Mouse (Mus musculus): Measurements from ENCODE around the gene Eapp. TPM values are rescaled to one million over a fixed set of nuclear protein-coding genes. Genes with fewer than 3 reads are reported as not detected.
A peak's percentile ranks its signal among the peaks of the same experiment; 100 is the strongest.

The Eapp gene
- polyA plus RNA-seq, 1 experiment from 2014 or later: 75.9 TPM

GRCm38 (mm10) chr12:54644947-54645346 lies 50.8 kb downstream of the Eapp start:
- WGBS: 77% methylated on average over 2 of the region's 2 CpGs
- Histone ChIP-seq H3K36me3 (peaks cover 47% of the 10 kb centered on the region), H3K4me1 (replicated peaks) (no peaks in the 10 kb centered on the region), H3K27me3 (ENCODE audit: insufficient read depth, poor library complexity, severe bottlenecking) (no peaks in the 10 kb centered on the region), H3K27ac (no peak overlapping the region), H3K4me3 (no peak overlapping the region), H3K9me3 (no peaks in the 10 kb centered on the region)
- DNase-seq (ENCODE audit: low spot score): no peak

DNA sequence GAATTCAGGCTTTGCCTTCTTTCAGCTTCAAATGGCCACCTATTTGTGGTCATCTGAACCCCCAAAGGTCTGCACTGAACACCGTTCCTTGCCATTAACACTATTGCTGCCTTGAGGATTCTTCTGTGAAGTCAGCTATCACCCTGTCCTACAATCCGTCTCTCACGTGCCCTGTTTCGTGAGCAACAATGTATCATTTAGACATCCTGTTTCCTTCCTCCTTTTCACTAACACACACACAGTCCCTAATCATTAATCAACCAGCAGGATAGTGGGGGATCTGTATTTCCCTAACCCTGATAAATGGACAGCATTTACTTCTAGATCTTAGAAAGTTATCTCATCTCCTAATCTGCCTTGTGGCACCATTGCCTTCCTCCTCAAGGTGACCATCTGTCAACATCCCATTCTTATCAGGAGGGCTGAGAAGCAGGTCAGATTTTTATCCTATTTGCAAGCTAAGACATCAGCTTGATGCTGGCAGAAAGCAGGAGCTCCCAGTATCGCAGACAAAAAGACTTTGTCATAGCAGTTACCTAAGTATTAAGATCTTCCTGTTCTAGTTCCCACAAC lies 52.3 kb downstream of the Eapp start:
- no peak for DNase-seq (ENCODE audit: low spot score)
- H3K9me3 ChIP-seq: no peaks in the 10 kb centered on the region
- 87% methylated on average over 5 of the region's 5 CpGs for WGBS
- no peak overlapping the region for H3K27ac ChIP-seq
- no peak overlapping the region for H3K4me3 ChIP-seq
- H3K36me3 ChIP-seq: peaks cover 37% of the 10 kb centered on the region
- H3K27me3 ChIP-seq (ENCODE audit: insufficient read depth, poor library complexity, severe bottlenecking): no peaks in the 10 kb centered on the region
- no peaks in the 10 kb centered on the region for H3K4me1 ChIP-seq (replicated peaks)

DNA sequence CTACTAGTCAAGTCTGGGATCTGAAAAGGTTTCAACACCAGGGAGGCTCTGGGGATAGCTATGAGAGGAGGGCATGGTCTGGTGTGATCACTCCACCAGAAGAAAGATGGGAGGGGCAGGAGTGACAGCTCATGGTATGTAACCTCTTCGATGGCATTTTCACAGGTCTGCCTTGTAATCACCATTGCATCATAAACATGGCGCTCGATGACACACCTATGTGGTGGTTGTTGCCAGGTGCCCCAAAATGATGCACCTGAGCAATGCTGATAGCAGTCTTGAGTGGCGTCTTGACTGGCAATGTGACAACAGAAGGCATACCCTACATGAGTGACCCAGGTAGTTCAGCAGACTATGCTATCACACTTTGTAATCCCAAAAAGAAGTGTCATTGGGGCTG lies 54.3 kb downstream of the Eapp start:
- H3K27me3 ChIP-seq (ENCODE audit: insufficient read depth, poor library complexity, severe bottlenecking): no peaks in the 10 kb centered on the region
- H3K36me3 ChIP-seq: peaks cover 17% of the 10 kb centered on the region
- WGBS: 93% methylated on average over 4 of the region's 4 CpGs
- no peaks in the 10 kb centered on the region for H3K9me3 ChIP-seq
- H3K27ac ChIP-seq: no peak overlapping the region
- H3K4me1 ChIP-seq (replicated peaks): no peaks in the 10 kb centered on the region
- no peak for DNase-seq (ENCODE audit: low spot score)
- H3K4me3 ChIP-seq: no peak overlapping the region

DNA sequence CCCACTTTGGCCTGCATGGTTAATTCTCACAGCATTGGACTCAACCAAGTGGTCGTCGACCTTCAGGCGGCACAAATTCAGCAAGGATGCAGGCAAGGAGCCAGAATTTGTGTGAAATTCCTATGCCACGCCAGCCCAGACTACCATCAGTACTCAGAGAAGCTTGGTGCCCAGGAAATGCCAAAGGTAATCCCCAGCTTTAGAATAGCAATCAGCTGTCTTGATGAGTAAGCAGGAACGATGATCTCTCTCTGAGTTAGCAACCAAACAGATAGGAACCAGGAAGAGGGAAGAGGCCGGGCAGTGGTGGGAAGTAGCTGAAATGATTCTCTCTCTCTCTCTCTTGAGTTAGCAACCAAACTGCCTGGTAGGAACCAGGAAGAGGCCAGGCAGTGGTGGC lies 55.4 kb downstream of the Eapp start:
- no peaks in the 10 kb centered on the region for H3K4me1 ChIP-seq (replicated peaks)
- no peak overlapping the region for H3K4me3 ChIP-seq
- H3K27me3 ChIP-seq (ENCODE audit: insufficient read depth, poor library complexity, severe bottlenecking): no peaks in the 10 kb centered on the region
- no peak overlapping the region for H3K27ac ChIP-seq
- DNase-seq (ENCODE audit: low spot score): no peak
- H3K36me3 ChIP-seq: peaks cover 6% of the 10 kb centered on the region
- 90% methylated on average over 6 of the region's 6 CpGs for WGBS
- H3K9me3 ChIP-seq: no peaks in the 10 kb centered on the region

GRCm38 (mm10) chr12:54637033-54637432 lies 58.7 kb downstream of the Eapp start:
- no peaks in the 10 kb centered on the region for H3K4me1 ChIP-seq (replicated peaks)
- WGBS: 88% methylated on average over 1 of the region's 1 CpGs

GRCm38 (mm10) chr12:54632141-54632540 lies 63.6 kb downstream of the Eapp start:
- Histone ChIP-seq H3K27ac (no peak overlapping the region), H3K9me3 (no peaks in the 10 kb centered on the region), H3K4me1 (replicated peaks) (no peaks in the 10 kb centered on the region), H3K36me3 (no peaks in the 10 kb centered on the region), H3K4me3 (no peak overlapping the region), H3K27me3 (ENCODE audit: insufficient read depth, poor library complexity, severe bottlenecking) (no peaks in the 10 kb centered on the region)
- DNase-seq (ENCODE audit: low spot score): no peak
- WGBS: 79% methylated on average over 2 of the region's 2 CpGs

More at GRCm38 (mm10) chr12:54637033-54637432, 58.7 kb downstream of the Eapp start:
- no peak overlapping the region for H3K4me3 ChIP-seq
- no peaks in the 10 kb centered on the region for H3K36me3 ChIP-seq
- no peak overlapping the region for H3K27ac ChIP-seq
- H3K27me3 ChIP-seq (ENCODE audit: insufficient read depth, poor library complexity, severe bottlenecking): no peaks in the 10 kb centered on the region
- no peak for DNase-seq (ENCODE audit: low spot score)
- no peaks in the 10 kb centered on the region for H3K9me3 ChIP-seq

DNA sequence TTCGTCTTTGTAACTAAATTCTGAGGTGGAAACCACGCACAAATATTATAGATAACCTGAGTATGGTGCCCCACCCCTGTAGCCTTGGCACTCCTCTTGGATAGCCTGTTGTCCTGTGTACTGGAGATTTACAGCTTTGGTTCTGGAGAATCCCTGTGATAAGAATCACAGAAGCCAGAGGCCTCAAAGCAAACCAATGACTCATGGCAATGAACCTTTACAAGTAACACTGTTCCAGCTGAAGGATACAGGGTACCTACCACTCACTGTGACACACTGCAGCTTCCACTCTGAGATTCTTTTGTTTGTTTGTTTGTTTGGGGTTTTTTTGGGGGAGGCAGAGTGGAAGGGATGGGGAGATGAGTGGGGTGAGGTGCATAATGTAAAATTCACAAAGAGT lies 73.8 kb downstream of the Eapp start:
- 85% methylated on average over 2 of the region's 2 CpGs for WGBS

More for the DNA sequence above, 73.8 kb downstream of the Eapp start:
- H3K4me3 ChIP-seq: no peak overlapping the region
- H3K27ac ChIP-seq: no peak overlapping the region
- no peaks in the 10 kb centered on the region for H3K27me3 ChIP-seq (ENCODE audit: insufficient read depth, poor library complexity, severe bottlenecking)
- H3K9me3 ChIP-seq: no peaks in the 10 kb centered on the region
- DNase-seq (ENCODE audit: low spot score): no peak
- no peaks in the 10 kb centered on the region for H3K4me1 ChIP-seq (replicated peaks)
- no peaks in the 10 kb centered on the region for H3K36me3 ChIP-seq

MicroRNAs within 50 kb of the gene (microRNA counts, 519-probe panel; counts per million panel counts)
- microRNA mmu-miR-1892: 1,255 counts per million, percentile 77 among the panel's probes with 10 or more counts

Other genes with a start within 250 kb of the Eapp start
- 164 TPM in 2 replicates for gene Sptssa, start 39.3 kb downstream of the Eapp start, polyA plus RNA-seq (2016; fragmentation: Nextera tagmentation; extraction: Ambion mirVana)
- gene Snx6, start 99.8 kb upstream of the Eapp start, polyA plus RNA-seq (2016; fragmentation: Nextera tagmentation; extraction: Ambion mirVana): 182 and 191 TPM in 2 replicates
- gene Cfl2, start 167.0 kb upstream of the Eapp start, polyA plus RNA-seq (2016; fragmentation: Nextera tagmentation; extraction: Ambion mirVana): 182 and 204 TPM in 2 replicates